Mouse (Mus musculus): Measurements from ENCODE around the gene Zfp775.

DNA sequence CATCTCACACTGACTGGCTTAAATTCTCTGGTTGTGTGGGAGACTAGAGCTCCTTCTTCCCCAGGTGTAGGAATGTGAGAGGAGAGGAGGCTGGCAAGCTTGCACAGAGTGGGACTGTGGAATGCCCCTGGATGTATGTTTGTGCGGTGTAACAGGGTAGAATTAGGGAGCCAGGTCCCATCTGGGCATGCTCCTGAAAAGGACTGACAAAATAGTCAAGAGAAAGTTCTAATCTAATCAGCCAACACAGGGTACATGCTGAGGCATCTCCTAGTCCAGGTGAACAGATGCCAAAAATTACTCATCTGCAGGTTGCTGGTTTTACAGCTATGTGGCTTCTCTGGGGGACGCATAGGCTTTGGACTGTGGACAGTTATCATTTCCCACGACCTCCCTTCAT lies 45.9 kb upstream of the Zfp775 start:
- TF ChIP-seq CTCF (IDR thresholded peaks at IDR 0.05; ENCODE audit: insufficient read depth, low read depth, low read length) (no peak), POLR2A (IDR thresholded peaks at IDR 0.05; ENCODE audit: insufficient read depth, low read depth, low read length) (no peak)
